Mouse (Mus musculus): ENCODE measurements around the gene Egfem1. TPM values are rescaled to one million over a fixed set of nuclear protein-coding genes. Genes with fewer than 3 reads are reported as not detected.

Gene Egfem1
- total and polyA plus RNA-seq, 2 experiments, result 0.48 to 1.5 TPM

DNA sequence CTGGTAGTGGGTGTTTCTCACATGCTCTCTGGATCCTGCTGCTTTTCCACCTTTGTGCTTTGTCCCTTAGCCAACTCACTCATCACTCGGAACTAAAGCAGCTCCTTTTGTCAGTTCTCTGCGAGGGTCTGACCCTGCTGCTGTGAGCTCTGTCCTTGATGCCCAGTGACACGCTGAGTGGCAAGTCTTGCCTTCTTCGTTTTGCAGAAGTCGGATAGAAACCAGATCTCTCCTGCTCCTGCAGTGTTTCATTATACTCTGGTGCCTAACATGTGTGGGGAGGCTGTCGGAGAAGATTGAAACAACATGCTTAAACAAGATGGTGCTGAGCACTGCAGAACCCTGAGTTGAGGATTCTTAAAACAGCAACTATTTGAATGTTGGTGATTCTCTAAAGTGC lies 652.4 kb downstream of the Egfem1 start:
- no peaks in the 10 kb centered on the region for H3K79me2 ChIP-seq (ENCODE audit: control insufficient read depth, insufficient read depth, low read length)
- H3K27ac ChIP-seq (replicated peaks; ENCODE audit: insufficient read depth, low read depth, low read length), result no peak overlapping the region
- H3K4me3 ChIP-seq (ENCODE audit: insufficient read depth, low read depth, low read length), result no peak overlapping the region
- 0 out of 2 replicates have a peak, but pooled peaks cover 2% of the 10 kb centered on the region for H3K27me3 ChIP-seq (ENCODE audit: control insufficient read depth, insufficient read depth, low read length)
- TF ChIP-seq POLR2A (IDR thresholded peaks at IDR 0.05; ENCODE audit: extremely low read depth, insufficient read depth, low read length), result no peak
- H3K36me3 ChIP-seq (ENCODE audit: control insufficient read depth, insufficient read depth, low read length), result no peaks in the 10 kb centered on the region
- peaks cover 6% of the 10 kb centered on the region; the same call in 1 of the 2 replicates for H3K4me1 ChIP-seq (ENCODE audit: control insufficient read depth, insufficient read depth, low read length)
- H3K9ac ChIP-seq (ENCODE audit: low read depth, low read length), result no peak overlapping the region
- DNase-seq (ENCODE audit: extremely low read depth, low read depth, low spot score), result no peak
- WGBS, result 83% methylated on average over 6 of the region's 6 CpGs

DNA sequence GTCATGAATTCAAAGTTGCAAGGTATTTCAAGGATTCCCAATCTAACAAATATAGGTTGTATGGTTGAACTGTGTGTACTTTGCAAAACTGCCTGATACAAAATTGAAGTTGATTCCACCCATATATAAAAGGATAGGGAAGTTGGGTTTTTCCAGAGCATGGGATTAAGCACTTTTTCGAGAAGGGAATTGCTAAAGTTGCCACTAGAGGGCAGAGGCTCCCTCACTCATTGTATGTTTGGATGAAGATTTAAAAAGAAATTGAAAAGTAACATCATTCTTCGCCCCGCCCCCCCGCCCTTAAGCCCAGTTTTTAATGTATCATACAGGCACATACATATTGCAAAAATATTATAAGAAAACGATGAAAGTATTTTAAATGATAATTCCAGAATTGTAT lies 657.5 kb downstream of the Egfem1 start:
- WGBS, result 42% methylated on average over 5 of the region's 5 CpGs
- H3K9ac ChIP-seq (ENCODE audit: low read depth, low read length), result no peak overlapping the region
- DNase-seq (ENCODE audit: extremely low read depth, low read depth, low spot score), result peak; percentile 20
- H3K27ac ChIP-seq (replicated peaks; ENCODE audit: insufficient read depth, low read depth, low read length), result no peak overlapping the region
- H3K4me3 ChIP-seq (ENCODE audit: insufficient read depth, low read depth, low read length), result no peak overlapping the region
- 0 out of 2 replicates have a peak, but pooled peaks cover 2% of the 10 kb centered on the region for H3K27me3 ChIP-seq (ENCODE audit: control insufficient read depth, insufficient read depth, low read length)
- no peaks in the 10 kb centered on the region for H3K36me3 ChIP-seq (ENCODE audit: control insufficient read depth, insufficient read depth, low read length)
- H3K4me1 ChIP-seq (ENCODE audit: control insufficient read depth, insufficient read depth, low read length), result no peaks in the 10 kb centered on the region
- H3K79me2 ChIP-seq (ENCODE audit: control insufficient read depth, insufficient read depth, low read length), result no peaks in the 10 kb centered on the region
- TF ChIP-seq CTCF (IDR thresholded peaks at IDR 0.05; ENCODE audit: low read depth, low read length) (no peak), POLR2A (IDR thresholded peaks at IDR 0.05; ENCODE audit: extremely low read depth, insufficient read depth, low read length) (no peak)

Other genes starting within 250 kb of the Egfem1 start
- gene Gm1527, start 189.4 kb upstream of the Egfem1 start, total RNA-seq (2014; rRNA removed), result not detected in 2 replicates
- gene Gm1527, start 189.4 kb upstream of the Egfem1 start, polyA plus RNA-seq (2012; rRNA removed), result not detected in 2 replicates

All from liver, adult 2 months (tissue).